Mouse (Mus musculus): ENCODE measurements around the gene Runx2. TPM values are rescaled to one million over a fixed set of nuclear protein-coding genes. Genes with fewer than 3 reads are reported as not detected.

The Runx2 gene
- total RNA-seq, 2 experiments from 2014 or later = 5.9 to 6.5 TPM

DNA sequence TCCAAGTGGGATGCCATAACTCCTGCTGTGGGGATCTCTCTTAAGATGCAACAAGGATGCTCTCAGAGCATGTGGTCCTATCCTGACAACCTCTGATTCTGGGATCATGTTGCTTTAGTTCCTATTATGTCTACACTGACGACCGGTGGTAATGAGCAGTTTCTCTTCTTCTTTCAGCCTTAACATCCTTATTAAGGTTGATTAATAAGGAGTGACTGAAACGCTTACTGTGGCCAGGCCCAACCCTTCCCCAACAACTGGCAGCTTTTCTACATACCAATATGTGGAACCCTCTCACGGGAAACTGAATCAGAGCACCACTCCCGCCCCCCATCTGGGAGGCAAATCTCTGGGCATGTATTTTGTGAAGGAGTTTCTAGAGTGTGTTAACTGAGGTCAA, 243.7 kb downstream of the Runx2 start:
- intact Hi-C loops (cut with DNase I) = no loop called here
- no peak for DNase-seq (ENCODE audit: extremely low spot score in 1 of 2, low spot score in 2 of 2)

DNA sequence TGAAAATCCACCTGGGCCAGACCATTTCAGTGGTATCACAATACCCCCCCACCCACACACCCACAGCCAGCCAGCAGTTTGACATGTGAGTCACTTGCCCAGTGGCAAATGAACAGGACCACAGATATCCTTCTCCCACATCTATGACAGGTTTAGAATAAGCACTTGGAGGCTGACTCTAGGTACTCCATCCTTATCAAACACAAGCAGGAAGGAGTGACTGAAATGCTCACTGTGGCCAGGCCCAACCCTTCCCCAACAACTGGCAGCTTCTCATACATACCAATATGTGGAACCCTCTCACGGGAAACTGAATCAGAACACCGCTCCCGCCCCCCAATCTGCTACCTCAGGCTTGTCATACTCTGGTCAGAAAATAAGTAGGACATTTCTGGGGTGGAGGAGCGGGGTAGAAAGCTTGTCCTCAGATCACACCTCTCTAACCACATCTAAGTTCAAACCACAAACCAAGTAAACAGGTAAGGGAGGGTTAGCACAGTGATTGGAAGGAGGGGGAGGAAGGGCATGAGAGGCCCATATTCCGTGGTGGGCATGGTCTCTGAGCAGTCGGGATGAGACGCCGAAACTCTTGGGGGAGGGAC, 245.5 kb downstream of the Runx2 start:
- intact Hi-C loops (cut with DNase I) = no loop called here

DNA sequence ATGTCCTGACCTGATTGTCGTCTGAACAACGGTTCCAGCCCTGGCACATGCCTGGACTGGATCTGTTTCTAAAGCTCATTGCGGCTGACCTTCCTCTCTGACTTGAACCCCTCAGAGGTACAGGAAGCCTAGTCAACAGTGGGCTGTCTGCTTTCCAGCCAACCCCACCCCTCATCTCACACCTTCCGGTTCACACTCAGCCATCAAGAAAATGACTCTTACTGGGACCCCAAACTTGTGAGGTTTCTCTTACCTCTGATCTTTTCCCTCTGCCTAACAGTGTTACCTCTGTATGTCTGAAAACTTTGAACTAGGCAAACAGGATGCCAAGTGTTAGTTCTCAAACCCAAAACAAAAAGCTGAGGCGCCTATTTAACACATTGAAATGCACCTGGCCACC, 247.6 kb downstream of the Runx2 start:
- intact Hi-C loops (cut with DNase I) = no loop called here
- DNase-seq (ENCODE audit: extremely low spot score in 1 of 2, low spot score in 2 of 2) = no peak

More for the DNA sequence above, 245.5 kb downstream of the Runx2 start:
- DNase-seq (ENCODE audit: extremely low spot score in 1 of 2, low spot score in 2 of 2) = no peak

DNA sequence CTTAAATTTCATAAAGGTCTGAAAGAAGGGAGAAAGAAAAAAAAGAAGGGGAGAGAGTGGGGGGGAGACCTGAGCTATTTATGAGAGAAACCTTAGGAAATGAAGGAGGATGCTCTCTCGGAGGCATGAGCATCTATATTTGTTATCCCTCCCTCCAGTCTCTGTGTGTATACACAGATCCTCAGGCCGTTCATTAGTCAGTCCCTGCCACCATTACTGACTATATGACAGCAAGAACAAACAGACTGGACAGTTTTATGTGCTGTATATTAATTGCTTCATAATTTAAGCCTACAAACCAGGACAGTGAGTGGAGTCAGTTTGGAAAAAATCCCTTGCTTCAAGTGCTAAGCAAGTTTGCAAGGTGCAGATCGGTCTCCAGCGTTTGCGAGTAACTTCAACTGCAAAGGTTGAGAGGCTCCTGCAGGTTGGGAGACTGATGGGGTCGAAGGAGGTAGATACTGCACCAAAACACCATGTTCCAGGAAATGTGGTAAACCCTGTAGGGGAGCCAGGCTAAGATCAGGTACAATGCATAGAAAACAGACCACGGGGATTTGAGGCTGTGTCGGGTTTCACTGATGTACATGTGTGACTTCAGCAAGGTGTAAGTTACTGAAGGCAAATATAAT, 248.6 kb downstream of the Runx2 start:
- intact Hi-C loops (cut with DNase I) = no loop called here
- DNase-seq (ENCODE audit: extremely low spot score in 1 of 2, low spot score in 2 of 2) = no peak

DNA sequence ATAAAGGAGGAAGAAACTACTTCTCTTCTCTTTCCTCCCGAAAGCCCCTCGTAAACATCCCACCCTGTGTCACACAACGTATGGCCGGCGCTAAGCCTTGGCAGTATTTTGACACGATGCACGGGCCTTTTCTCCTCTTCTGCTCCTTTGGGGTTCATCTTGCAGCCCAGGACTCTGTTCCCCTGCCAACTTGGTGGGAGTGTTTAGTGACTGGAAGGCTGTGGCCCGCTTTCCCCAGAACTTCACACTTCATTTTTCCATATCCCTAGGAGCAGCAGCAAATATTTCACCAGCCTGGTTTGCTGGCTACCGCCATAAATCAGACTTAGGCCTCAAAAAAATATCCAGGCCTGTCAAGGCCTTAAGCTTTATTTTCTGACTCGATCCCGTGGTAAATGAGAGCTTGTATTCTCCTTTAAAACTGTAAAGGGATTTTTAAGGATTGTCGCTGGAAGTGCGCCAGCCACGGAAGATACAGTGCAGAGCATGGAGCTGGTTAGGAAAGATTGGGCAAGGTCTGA, 249.2 kb downstream of the Runx2 start:
- peak in 1 of 2 experiments; percentile 40 for DNase-seq (ENCODE audit: extremely low spot score in 1 of 2, low spot score in 2 of 2)
- intact Hi-C loops (cut with DNase I) = no loop called here

DNA sequence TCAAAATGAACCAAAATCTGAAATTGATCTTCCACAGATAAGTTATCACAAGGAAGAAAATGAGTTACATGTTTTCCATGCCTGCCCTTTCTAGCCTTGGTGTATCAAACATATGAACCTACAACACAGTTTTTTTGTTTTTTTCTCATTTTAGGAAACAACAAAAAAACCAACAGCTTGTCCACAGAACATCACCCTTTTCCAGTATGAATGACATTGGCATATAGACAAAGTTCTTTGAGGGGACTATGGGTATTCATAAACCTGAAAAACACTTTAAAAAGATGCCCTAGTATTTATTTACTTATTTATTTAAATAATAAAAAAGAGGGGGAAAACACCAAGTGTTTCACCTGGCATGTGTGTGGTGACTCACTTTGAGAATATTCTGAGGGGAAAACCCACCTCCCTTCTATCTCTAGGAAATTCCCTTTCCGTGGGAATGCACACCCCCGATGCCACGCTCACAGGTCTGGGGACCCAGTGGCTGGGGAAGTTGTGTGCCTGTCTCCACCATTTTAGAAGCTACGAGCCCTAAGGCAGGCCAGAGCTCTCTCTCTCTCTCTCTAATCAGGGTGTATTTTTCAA, 249.9 kb downstream of the Runx2 start:
- DNase-seq (ENCODE audit: extremely low spot score in 1 of 2, low spot score in 2 of 2) = no peak
- intact Hi-C loops (cut with DNase I) = no loop called here

DNA sequence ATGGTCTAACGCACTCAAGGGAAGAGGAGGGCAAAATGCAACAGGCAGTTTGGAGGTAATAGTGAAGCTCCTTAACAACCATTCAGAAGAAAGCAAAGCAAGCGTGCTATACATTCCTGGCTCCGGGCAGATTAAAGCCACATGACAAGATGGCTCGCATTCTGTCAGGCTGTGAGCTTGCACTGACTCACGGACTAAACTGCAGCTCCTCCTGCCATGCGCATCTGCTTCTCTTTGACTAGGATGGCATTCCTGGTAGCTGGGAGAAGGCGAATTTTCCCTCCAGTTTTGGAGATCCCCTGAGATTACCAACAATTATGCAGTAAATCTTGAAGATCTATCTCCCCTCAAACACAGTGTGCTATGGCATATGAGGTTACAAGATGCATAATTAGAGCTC, 254.6 kb downstream of the Runx2 start:
- DNase-seq (ENCODE audit: extremely low spot score in 1 of 2, low spot score in 2 of 2) = no peak
- intact Hi-C loops (cut with DNase I) = no loop called here

DNA sequence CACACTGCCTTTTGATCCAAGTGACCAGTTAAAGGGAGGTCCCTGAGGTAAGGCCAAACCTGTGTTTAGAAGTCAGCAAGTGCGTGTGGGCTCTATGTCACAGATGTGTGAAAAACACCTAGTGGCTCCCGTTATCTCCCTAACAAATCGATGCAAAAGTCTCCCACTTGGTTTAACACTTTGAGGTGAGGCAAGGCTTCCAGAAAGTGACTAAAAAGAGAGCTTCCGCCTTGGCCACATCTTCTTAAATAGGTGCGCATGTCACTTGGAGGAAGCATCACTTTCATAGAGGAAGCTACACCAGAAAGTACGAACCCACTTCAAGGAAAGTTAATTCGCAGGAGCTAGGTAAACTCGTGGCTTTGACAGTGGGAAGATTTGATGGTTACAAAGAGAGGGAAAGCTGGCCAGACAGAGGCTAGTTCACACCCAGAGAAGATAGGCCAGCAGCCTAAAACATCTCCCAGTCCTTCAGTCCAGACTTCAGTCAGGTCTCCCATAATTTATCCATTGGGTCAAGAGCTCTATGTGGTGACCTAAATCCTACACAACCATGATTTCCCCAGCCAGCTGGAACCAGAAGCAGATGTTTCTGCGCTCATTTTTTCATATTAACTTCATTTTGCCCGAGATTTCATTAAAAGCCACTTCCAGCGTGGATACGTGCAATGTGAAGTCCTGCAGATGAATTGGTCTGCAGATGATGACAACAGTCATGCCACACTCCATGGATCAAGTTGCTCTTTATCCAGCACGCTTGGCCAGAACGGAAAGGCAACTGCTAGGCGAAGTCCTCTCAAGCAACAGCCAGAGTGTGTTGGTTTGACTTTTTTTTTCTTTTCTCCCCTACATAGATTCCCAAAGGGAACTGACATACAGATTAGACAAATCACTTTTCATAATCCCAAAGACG, 257.1 kb downstream of the Runx2 start:
- DNase-seq (ENCODE audit: extremely low spot score in 1 of 2, low spot score in 2 of 2) = no peak
- intact Hi-C loops (cut with DNase I) = no loop called here

DNA sequence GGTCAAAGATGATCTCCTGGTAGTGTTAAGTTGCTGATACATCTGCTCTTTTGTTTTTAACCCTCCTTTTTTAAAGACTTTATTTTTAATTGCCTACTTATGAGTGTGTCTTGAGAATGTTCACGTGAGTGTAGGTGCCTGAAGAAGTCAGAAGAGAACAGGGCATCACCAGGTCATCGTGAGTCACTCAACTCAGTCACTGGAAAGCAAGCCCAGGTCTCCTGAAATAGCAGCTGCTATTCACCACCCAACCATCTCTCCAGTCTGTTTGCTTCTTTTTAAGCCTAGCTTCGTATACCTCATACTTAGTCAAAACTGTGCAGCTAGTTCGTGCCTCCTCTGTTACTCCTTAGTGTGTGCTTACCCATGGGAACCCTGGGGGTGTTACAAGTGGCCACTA, 259.7 kb downstream of the Runx2 start:
- no peak for DNase-seq (ENCODE audit: extremely low spot score in 1 of 2, low spot score in 2 of 2)
- intact Hi-C loops (cut with DNase I) = no loop called here

DNA sequence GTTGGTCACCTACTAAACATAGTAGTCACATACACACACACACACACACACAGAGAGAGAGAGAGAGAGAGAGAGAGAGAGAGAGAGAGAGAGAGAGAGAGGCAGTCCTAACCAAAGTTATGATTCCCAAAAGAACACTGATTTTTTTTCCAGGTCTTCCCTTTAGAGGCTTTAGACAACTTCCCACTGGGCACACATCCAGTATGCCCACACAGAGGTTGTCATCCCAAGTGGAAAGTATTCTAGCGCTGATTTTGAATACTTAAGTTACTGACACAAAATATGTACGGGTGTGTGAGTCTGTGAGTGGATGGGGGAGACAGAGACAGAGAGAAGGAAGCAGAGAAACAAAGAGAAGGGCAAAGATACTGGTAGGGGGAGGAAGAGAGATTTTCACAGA, 265.0 kb downstream of the Runx2 start:
- intact Hi-C loops (cut with DNase I) = no loop called here
- no peak for DNase-seq (ENCODE audit: extremely low spot score in 1 of 2, low spot score in 2 of 2)

DNA sequence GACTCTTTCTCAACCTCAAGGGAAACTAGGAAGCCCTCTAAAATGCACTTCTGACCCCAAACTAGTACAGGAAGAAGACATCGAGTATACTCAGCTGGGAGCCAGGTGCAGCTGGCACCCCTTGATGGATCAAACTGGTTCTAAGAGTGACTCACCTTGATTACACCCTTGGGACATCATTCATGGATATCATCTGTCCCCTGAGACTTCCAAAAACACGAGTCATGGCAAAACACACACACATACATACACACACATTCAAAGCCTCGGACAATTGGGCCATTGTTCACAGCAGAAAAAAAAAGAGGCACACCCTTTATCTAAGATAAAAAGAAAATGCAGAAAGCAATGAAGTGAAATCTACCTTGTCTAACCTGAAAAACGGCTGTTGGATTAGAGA, 266.7 kb downstream of the Runx2 start:
- DNase-seq (ENCODE audit: extremely low spot score in 1 of 2, low spot score in 2 of 2) = no peak
- intact Hi-C loops (cut with DNase I) = no loop called here

DNA sequence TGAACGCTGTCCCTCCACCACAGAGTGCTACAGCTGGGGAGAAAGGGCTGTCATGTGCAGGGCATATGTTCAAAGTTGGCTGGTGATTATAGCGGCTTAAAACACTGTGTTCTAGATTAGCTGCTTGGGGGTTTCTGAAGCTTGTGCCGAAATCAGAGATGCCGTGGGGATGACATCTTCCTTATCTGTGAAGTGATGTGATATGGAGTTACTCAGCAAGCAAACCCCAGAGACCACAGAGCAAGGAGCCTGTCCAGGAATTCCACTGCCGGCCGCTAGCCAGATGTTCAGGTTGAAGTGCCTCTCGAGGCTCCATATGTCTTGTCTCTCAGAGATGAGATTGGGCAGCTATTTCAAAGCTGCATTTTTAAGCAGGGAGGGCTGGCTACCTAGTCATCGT, 267.8 kb downstream of the Runx2 start:
- intact Hi-C loops (cut with DNase I) = no loop called here
- DNase-seq (ENCODE audit: extremely low spot score in 1 of 2, low spot score in 2 of 2) = no peak

DNA sequence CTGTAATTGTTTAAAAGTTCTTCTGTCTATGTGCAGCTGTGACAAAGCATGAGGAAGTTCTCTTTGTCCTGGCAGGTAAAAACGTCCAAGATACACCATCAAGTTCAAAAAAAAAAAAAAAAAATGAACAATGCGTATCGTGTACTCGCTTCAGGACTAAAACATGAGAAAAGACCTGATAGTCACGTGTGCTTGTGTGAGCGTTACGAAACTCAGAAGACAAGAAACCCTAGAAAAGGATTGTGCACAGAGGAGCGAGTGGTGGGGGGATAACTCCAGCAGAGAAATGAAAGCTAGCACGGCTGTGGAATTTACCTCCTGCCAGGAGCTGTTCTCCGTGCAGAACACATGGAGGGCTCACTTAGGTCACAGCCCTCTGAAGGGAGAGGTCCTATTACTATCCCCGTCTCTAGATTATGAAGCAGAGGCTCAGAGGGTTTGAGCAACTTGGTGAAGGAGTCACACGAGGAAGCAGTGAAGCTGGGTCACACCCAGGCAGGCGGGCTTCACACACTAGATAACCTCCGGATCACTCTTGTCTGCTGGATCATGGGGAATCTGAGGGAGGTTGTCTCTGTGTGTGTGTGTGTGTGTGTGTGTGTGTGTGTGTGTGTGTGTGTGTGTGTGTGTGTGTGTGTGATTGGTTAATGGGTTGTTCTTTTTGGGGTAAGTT, 269.3 kb downstream of the Runx2 start:
- intact Hi-C loops (cut with DNase I) = no loop called here
- no peak for DNase-seq (ENCODE audit: extremely low spot score in 1 of 2, low spot score in 2 of 2)

DNA sequence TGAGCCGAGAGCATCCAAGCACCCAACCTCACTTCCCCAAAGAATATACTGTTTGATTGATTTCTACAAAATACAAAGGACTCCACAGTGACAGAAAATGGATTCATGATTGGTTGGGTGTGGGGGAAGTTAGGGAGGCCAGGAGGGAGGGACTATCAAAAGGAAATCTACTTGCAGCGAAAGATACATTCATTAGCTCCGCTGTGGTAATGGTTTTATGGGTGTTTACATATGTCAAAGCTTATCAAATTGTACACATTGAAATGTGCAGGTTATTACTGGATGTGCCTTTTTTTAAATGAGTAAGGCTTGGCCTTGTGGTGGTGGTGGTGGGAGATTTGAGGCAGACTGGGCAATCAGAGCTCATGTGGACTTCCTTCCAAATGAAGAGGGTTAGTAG, 271.9 kb downstream of the Runx2 start:
- no peak for DNase-seq (ENCODE audit: extremely low spot score in 1 of 2, low spot score in 2 of 2)
- intact Hi-C loops (cut with DNase I) = no loop called here

DNA sequence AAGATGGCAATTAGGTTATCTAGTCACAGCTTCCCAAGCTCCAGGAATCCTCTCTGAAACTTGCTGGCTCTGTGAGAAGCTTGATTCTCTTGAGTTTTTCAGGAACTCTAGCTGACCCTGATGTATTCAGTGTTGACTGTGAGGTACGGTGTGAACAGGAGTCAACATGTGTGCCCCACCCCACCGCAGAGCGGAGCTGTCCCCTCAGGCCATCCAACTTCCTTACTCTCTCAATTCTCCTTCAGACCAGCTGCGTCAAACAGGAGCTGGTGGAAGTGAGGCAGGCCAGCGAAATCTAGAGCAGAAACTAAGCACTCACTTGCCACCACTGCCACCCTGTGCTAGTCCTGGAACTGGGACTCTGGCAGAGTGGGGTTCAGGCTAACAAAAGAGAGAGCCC, 273.9 kb downstream of the Runx2 start:
- DNase-seq (ENCODE audit: extremely low spot score in 1 of 2, low spot score in 2 of 2) = no peak
- intact Hi-C loops (cut with DNase I) = no loop called here

DNA sequence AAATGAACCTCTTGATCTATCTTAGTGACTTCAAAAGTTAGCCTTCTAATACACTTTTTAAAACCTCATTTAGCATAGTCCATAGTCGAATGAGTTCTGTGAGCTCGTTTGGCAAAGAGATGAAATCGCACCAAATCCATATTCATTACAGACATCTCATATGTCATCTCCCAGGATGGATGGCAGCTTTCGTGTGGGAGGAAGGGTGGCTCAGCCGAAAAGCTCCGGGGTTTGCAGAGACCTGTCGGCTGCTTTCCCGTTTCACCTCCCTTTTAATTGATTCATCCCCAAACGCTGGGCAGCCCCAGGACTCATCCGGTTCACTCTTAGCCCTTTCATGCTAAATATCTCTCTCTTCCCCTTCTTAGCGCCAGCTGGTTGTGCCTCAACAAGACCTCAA, 275.7 kb downstream of the Runx2 start:
- DNase-seq (ENCODE audit: extremely low spot score in 1 of 2, low spot score in 2 of 2) = no peak
- intact Hi-C loops (cut with DNase I) = no loop called here

DNA sequence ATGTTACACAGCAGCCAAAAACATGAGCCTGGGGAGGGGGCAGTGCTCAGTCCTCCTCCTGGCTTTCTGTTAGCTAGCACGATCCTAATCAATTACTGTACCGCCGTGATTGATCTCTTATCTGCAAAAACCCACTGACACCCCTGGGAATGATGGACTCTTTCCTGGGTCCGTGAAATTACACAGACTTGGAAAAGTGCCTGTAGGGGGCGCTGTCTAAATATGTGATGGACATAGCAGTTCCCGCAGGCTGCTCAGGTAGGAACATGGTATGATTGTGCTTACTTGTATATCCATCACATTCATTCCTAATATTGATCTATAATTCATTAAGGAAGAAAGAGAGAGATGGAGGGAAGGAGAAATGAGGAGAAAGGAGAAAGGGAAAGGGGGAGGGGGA, 284.6 kb downstream of the Runx2 start:
- intact Hi-C loops (cut with DNase I) = no loop called here
- no peak for DNase-seq (ENCODE audit: extremely low spot score in 1 of 2, low spot score in 2 of 2)

DNA sequence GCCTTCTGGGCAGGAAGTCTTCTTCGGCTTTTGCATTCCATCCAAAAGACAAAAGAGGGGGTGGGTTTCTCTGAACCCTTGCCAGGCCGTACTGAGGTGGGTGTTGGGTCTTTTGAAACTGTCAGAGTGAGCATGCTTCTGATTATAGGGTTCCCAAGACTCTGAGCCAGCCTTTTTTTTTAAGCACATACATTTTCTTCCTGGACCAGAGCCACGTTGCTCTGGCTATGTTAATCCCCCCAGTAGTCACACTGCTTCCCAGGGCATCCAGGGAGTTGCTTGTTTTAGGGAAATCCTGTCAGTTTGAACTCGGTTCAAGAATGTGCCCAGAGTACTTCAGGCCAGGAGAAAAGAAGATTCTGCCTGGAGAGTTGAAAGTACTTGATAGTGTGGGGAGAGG, 286.0 kb downstream of the Runx2 start:
- no peak for DNase-seq (ENCODE audit: extremely low spot score in 1 of 2, low spot score in 2 of 2)
- intact Hi-C loops (cut with DNase I) = no loop called here

DNA sequence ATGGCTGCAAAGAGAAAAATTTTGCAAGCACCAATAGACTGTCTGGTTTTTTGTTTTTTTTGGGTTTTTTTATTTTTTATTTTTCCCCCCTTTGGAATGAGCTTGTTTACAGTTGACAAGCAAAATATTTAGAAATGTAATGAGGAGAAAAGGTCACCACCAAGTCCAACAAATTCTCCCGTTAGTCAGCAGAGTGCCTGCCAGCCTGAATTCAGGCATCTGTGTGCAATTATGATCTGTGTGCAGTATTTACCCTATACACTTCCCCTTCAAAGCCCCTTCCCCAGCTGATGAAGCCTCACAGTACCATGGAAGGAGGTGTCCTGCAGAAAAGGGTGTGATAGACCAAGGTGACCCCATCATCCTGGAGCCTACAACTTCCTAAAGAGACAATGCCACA, 290.5 kb downstream of the Runx2 start:
- intact Hi-C loops (cut with DNase I) = no loop called here
- DNase-seq (ENCODE audit: extremely low spot score in 1 of 2, low spot score in 2 of 2) = no peak
